Mouse (Mus musculus): Measurements from ENCODE around the gene Uhrf1bp1l.

- TF ChIP-seq CTCF (IDR thresholded peaks at IDR 0.05; ENCODE audit: borderline replicate concordance, insufficient read depth, low read depth, low read length) = no peak
- TF ChIP-seq POLR2A (IDR thresholded peaks at IDR 0.05; ENCODE audit: borderline replicate concordance, insufficient read depth, low read length) = no peak
These were observed 47.1 kb downstream of the Uhrf1bp1l start for GRCm38 (mm10) chr10:89791870-89792269.

All from cerebellum, adult 2 months (tissue).